Mouse (Mus musculus): ENCODE measurements around the gene Phrf1. TPM values are rescaled to one million over a fixed set of nuclear protein-coding genes. Genes with fewer than 3 reads are reported as not detected.

The Phrf1 gene
- total and polyA plus RNA-seq, 2 experiments, result 8.1 to 9.2 TPM

- peak; percentile 86 for TF ChIP-seq POLR2A (IDR thresholded peaks at IDR 0.05; ENCODE audit: extremely low read depth, insufficient read depth, low read length)
- TF ChIP-seq CTCF (IDR thresholded peaks at IDR 0.05; ENCODE audit: low read depth, low read length), result no peak
- WGBS, result 2% methylated on average over 25 of the region's 25 CpGs
- Histone ChIP-seq H3K9ac (ENCODE audit: low read depth, low read length) (peak within 1 kb of the TSS; percentile 87), H3K27me3 (ENCODE audit: control insufficient read depth, insufficient read depth, low read length) (no peaks in the 10 kb centered on the region), H3K4me1 (ENCODE audit: control insufficient read depth, insufficient read depth, low read length) (peaks cover 12% of the 10 kb centered on the region; the same call in 1 of the 2 replicates), H3K36me3 (ENCODE audit: control insufficient read depth, insufficient read depth, low read length) (peaks cover 8% of the 10 kb centered on the region; the same call in 1 of the 2 replicates), H3K4me3 (ENCODE audit: insufficient read depth, low read depth, low read length) (peak within 1 kb of the TSS; percentile 69), H3K79me2 (ENCODE audit: control insufficient read depth, insufficient read depth, low read length) (no peaks in the 10 kb centered on the region), H3K27ac (replicated peaks; ENCODE audit: insufficient read depth, low read depth, low read length) (peak within 1 kb of the TSS; percentile 91)
- peak; percentile 71 for DNase-seq (ENCODE audit: extremely low read depth, low read depth, low spot score)
Observed at GRCm38 (mm10) chr7:141265739-141266561, 37.4 kb downstream of the Phrf1 start, which contains the start of gene Irf7. Gene Irf7, minus strand, starts transcription at chr7:141266481.

- peak overlapping the region; percentile 55 for H3K27ac ChIP-seq (replicated peaks; ENCODE audit: insufficient read depth, low read depth, low read length)
- H3K9ac ChIP-seq (ENCODE audit: low read depth, low read length), result peak overlapping the region; percentile 60
- peak; percentile 26 for DNase-seq (ENCODE audit: extremely low read depth, low read depth, low spot score)
- no peaks in the 10 kb centered on the region for H3K36me3 ChIP-seq (ENCODE audit: control insufficient read depth, insufficient read depth, low read length)
- no peaks in the 10 kb centered on the region for H3K79me2 ChIP-seq (ENCODE audit: control insufficient read depth, insufficient read depth, low read length)
- TF ChIP-seq POLR2A (IDR thresholded peaks at IDR 0.05; ENCODE audit: extremely low read depth, insufficient read depth, low read length) (no peak), CTCF (IDR thresholded peaks at IDR 0.05; ENCODE audit: low read depth, low read length) (no peak)
- WGBS, result 67% methylated on average over 24 of the region's 24 CpGs
- H3K4me1 ChIP-seq (ENCODE audit: control insufficient read depth, insufficient read depth, low read length), result peaks cover 12% of the 10 kb centered on the region; the same call in 1 of the 2 replicates
- H3K4me3 ChIP-seq (ENCODE audit: insufficient read depth, low read depth, low read length), result peak overlapping the region; percentile 55
- no peaks in the 10 kb centered on the region for H3K27me3 ChIP-seq (ENCODE audit: control insufficient read depth, insufficient read depth, low read length)
Observed at GRCm38 (mm10) chr7:141268466-141269272, 40.1 kb downstream of the Phrf1 start.

- WGBS, result 69% methylated on average over 14 of the region's 14 CpGs
- peak overlapping the region; percentile 60 for H3K9ac ChIP-seq (ENCODE audit: low read depth, low read length)
- no peak for TF ChIP-seq CTCF (IDR thresholded peaks at IDR 0.05; ENCODE audit: low read depth, low read length)
- no peak for TF ChIP-seq POLR2A (IDR thresholded peaks at IDR 0.05; ENCODE audit: extremely low read depth, insufficient read depth, low read length)
Observed at GRCm38 (mm10) chr7:141269273-141269545, 40.6 kb downstream of the Phrf1 start.

GRCm38 (mm10) chr7:141270631-141271030 is 42.0 kb downstream of the Phrf1 start:
- Histone ChIP-seq H3K36me3 (ENCODE audit: control insufficient read depth, insufficient read depth, low read length) (no peaks in the 10 kb centered on the region), H3K4me3 (ENCODE audit: insufficient read depth, low read depth, low read length) (no peak overlapping the region), H3K27ac (replicated peaks; ENCODE audit: insufficient read depth, low read depth, low read length) (no peak overlapping the region), H3K4me1 (ENCODE audit: control insufficient read depth, insufficient read depth, low read length) (peaks cover 4% of the 10 kb centered on the region), H3K79me2 (ENCODE audit: control insufficient read depth, insufficient read depth, low read length) (no peaks in the 10 kb centered on the region), H3K9ac (ENCODE audit: low read depth, low read length) (no peak overlapping the region), H3K27me3 (ENCODE audit: control insufficient read depth, insufficient read depth, low read length) (no peaks in the 10 kb centered on the region)
- 88% methylated on average over 3 of the region's 3 CpGs for WGBS
- TF ChIP-seq CTCF (IDR thresholded peaks at IDR 0.05; ENCODE audit: low read depth, low read length) (no peak), POLR2A (IDR thresholded peaks at IDR 0.05; ENCODE audit: extremely low read depth, insufficient read depth, low read length) (no peak)
- DNase-seq (ENCODE audit: extremely low read depth, low read depth, low spot score), result no peak

More at GRCm38 (mm10) chr7:141269273-141269545, 40.6 kb downstream of the Phrf1 start:
- Histone ChIP-seq H3K79me2 (ENCODE audit: control insufficient read depth, insufficient read depth, low read length) (no peaks in the 10 kb centered on the region), H3K4me3 (ENCODE audit: insufficient read depth, low read depth, low read length) (peak overlapping the region; percentile 55), H3K27me3 (ENCODE audit: control insufficient read depth, insufficient read depth, low read length) (no peaks in the 10 kb centered on the region), H3K4me1 (ENCODE audit: control insufficient read depth, insufficient read depth, low read length) (peaks cover 11% of the 10 kb centered on the region; the same call in 1 of the 2 replicates), H3K27ac (replicated peaks; ENCODE audit: insufficient read depth, low read depth, low read length) (peak overlapping the region; percentile 39; the same call in 1 of the 2 replicates), H3K36me3 (ENCODE audit: control insufficient read depth, insufficient read depth, low read length) (no peaks in the 10 kb centered on the region)
- no peak for DNase-seq (ENCODE audit: extremely low read depth, low read depth, low spot score)

GRCm38 (mm10) chr7:141275356-141275755 is 46.8 kb downstream of the Phrf1 start:
- no peaks in the 10 kb centered on the region; the same call in 1 of the 2 replicates for H3K79me2 ChIP-seq (ENCODE audit: control insufficient read depth, insufficient read depth, low read length)
- H3K27ac ChIP-seq (replicated peaks; ENCODE audit: insufficient read depth, low read depth, low read length), result no peak overlapping the region
- WGBS, result 96% methylated on average over 9 of the region's 9 CpGs
- H3K9ac ChIP-seq (ENCODE audit: low read depth, low read length), result no peak overlapping the region
- peaks cover 5% of the 10 kb centered on the region; the same call in 1 of the 2 replicates for H3K27me3 ChIP-seq (ENCODE audit: control insufficient read depth, insufficient read depth, low read length)
- no peak overlapping the region for H3K4me3 ChIP-seq (ENCODE audit: insufficient read depth, low read depth, low read length)
- peaks cover 5% of the 10 kb centered on the region; the same call in 1 of the 2 replicates for H3K4me1 ChIP-seq (ENCODE audit: control insufficient read depth, insufficient read depth, low read length)
- TF ChIP-seq POLR2A (IDR thresholded peaks at IDR 0.05; ENCODE audit: extremely low read depth, insufficient read depth, low read length), result no peak
- no peak for TF ChIP-seq CTCF (IDR thresholded peaks at IDR 0.05; ENCODE audit: low read depth, low read length)
- DNase-seq (ENCODE audit: extremely low read depth, low read depth, low spot score), result no peak
- no peaks in the 10 kb centered on the region for H3K36me3 ChIP-seq (ENCODE audit: control insufficient read depth, insufficient read depth, low read length)

Measured in liver, adult 2 months (tissue).